Mouse (Mus musculus): ENCODE data around the gene Brinp1.
A peak's percentile ranks its signal among the peaks of the same experiment; 100 is the strongest.

Gene Brinp1

DNA sequence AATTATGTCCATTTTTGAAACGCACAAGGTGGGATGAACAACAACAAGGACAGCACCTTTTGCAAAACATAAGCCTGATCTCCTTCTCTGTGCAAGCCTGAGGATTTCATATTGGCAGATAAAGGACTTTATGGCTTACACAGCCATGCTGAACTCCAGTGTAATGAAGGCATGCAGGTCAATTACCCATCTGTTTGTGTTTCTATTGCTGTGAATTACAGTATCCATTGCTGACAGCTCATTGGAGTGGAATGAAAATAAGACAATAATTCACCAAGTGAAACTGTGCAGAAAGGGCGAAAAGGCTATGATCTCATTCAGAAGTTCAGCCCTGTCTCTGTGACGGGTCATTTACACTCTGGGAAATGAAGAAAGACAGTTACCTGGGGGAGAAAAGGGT is 147.7 kb downstream of the Brinp1 start:
- no peak for DNase-seq

DNA sequence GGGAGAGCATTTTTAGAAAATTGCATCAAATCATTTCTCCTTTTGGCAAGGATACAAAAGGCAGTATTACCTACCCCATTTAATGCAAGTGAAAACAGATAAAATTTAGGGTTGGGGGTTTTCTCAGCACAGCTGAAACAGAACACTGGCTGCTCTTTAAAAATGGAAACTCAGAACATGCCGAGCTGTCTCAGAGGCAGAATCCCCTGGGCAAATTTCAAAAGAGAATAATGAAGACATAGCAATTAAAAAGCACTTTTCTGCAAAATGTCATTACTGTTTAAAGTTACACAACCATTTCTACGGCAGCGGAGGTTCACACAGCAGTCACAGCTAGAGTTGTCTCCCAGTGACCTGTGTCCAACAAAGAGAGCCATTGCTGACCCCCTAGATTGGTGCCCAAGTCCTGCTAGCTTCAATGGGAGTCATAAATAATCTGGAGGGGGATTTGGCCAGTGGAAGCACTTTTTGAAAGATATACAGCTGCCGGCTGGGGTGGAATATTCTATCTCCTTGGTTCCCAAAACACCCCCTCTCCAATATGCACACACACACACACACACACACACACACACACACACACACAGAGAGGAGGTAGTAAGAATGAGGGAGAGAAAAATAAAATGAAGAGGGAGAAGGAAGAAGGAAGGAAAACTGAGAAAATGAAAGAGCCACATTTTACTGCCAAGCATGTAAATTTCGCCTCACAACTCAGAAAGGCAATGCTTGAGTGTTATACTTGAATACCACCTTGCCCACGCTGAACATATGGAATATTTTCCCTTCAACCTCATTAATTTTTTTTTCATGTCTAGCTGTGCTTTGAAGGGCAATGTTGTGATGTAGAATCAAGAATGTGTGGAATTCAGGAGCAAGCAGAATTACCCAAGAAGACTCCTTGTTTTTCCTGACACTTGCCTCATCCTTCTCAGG is 152.0 kb downstream of the Brinp1 start:
- no peak for DNase-seq

DNA sequence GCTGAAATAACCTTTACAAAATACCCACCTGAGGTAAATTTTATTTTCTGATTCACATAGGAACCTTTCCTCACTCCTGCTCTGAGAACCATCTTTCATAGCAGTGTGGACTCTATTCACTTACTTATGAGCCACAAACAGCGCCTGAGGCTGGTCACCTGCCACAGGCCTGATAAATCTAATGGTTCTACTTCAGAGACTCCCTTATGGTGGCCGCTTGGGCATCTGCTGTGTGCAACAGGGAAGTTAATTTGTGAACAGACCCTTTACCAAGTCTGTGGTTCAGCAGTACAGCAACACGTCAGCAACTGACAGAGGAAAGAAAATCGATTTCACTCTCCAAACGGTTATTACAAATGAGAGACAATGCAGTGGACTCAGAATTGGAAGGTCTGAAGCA is 164.2 kb downstream of the Brinp1 start:
- no peak for DNase-seq

DNA sequence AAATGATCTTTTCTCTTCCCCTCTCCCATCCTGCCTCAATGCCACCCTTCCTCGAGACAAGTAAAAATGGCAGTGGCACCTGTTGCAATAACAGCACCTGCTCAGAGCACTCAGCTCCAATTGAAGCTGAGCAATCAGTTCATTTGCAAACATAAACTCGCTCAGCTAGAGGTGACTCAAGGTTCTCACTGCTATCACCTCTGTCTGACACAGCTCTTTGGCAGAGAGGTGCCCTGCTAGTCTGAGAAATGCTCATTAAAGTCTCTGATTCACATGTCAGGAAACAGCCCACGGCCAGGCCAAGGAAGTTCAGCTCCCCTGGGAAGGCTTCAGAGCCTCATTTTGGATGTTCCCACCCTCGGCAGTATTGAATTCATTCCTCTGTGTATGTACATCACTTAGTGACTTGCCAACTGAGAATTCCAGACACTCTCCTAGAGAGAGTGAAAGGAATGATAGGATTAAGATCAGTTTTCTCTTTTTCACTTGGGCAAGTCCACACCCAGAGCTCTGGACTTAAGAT is 165.7 kb downstream of the Brinp1 start:
- DNase-seq, result peak; percentile 80

DNA sequence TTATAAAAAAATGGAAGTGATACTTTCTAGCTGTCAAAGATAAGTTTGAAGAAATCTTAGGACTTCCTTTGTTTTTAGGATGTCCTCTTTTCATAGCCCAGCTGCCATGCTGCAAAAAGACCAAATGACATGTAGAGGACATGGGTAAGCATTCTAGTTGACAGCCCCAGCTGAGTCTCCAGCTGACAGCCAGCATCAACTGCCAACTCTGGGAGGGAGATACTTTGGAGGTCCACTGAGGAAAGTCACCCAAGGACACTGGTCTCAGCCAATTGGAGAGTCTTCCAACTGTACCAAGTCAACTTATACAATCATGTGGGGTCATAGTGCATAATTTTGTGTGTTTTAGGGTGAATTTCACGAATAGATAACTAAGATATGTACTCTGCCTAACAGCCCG is 166.6 kb downstream of the Brinp1 start:
- peak; percentile 80 for DNase-seq

DNA sequence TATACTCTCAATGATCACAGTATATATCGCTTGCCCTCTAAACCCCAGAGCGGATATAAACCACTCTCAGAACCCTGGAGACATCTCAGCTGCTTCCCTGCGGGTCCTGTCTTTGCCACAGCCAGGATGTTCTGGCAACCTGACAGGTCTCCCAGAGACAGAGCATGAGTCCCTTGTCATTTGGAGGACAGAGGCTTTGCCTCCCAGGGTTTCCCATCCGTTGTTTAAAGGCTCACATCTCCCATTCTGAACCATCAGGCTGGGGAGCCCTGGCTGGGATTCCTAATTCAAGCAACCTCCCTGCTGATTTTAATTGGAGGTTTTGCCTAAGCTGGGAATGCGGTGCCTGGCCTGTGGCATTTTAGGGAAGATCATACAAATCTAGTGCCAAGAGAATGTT is 185.9 kb downstream of the Brinp1 start:
- no peak for DNase-seq

DNA sequence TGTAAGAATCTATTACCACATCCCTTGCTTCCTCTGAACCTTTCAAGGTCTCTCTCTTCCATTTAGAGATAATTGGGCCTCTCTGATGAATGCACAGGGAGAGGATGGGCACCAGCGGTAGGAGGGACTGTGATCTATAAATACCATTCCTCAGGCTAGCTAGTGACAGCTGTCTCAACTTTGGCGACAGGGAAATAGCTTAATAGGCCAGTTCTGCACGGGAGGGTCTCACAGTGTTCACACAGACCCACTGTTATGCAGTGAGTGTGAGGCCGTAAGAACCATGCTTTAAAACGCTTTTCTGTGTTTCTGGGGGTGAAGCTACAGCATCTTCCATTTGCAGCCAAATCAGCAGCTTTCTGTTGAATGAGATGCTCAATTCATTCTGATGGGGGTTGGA is 186.8 kb downstream of the Brinp1 start:
- DNase-seq, result no peak

DNA sequence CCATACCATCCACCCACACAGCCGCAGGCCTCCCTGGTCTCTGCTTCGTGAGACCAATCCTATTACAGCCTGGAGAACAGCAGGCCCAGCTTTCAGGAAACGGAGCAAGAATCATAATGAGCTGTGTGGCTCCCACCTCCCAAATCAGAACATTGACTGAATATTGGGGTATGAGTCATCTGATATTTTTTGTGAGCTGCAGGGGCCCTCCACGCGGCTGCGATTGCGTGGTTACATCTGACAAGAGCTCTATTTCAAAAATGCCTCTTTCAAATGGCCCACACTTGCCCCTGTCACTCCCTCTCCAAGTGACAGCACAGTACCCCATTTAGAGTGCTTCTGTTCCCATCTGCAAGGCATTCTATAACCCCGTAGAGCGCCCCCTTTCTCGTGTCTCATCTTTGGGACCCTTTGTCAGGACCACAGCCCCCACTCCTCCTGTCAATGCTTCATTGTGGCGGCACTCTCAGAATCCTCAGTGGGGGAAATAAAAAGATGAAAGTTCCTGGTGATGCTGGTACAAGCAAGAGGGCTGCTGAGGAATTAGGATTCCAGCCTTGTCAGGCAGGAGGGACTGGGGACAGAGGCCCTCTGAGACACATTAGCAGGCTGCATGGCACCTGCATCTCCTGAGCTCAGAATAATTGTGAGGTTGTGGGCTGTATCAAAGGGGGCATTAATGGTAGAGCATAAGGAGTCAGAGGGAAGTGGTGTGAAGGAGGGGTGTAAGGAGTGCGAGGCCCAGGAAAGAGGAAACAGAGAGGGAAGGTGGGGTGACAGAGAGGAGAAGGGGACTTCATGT is 188.2 kb downstream of the Brinp1 start:
- no peak for DNase-seq

DNA sequence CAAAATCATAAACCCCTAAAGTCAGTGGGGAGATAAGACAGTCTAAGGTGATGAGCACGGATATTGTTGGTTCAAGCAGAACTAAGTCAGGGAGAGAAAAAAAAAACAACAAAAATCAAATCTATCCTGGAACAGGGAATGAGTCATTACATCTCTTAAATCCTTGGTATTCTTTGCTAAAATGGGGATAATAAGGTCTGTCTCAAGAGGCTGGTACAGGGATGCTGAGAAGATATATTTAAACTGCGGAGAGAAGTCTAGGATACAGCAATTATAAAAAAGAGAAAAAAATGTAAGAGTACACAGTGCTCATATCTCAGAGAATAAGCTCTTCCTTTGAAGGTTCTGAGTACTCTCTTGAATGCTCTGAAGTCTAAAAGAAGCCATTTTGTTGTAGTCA is 189.3 kb downstream of the Brinp1 start:
- no peak for DNase-seq

DNA sequence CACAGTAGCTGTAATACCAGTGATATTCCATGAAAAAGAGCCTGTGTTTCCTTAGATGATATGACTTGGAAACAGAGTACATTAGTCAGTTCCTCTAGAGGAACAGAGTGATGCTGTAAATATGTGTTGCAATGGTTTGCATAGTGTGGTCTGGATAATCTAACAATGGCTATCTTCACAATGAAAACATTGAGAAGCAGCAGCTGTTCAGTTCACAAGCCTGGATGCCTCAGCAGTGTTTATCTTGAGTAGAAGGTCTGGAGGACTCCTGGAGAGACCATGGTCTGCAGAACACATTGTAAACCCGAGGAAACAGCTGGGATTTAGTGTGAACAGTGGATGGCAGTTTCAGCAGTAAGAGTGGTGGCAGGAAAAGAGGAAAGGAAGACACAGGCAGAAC is 233.2 kb downstream of the Brinp1 start:
- no peak for DNase-seq
